Mouse (Mus musculus): Measurements from ENCODE around the gene Slc37a2. TPM values are rescaled to one million over a fixed set of nuclear protein-coding genes. Genes with fewer than 3 reads are reported as not detected.

Slc37a2 gene
- polyA plus RNA-seq, 1 experiment from 2014 or later = 9.8 TPM

DNA sequence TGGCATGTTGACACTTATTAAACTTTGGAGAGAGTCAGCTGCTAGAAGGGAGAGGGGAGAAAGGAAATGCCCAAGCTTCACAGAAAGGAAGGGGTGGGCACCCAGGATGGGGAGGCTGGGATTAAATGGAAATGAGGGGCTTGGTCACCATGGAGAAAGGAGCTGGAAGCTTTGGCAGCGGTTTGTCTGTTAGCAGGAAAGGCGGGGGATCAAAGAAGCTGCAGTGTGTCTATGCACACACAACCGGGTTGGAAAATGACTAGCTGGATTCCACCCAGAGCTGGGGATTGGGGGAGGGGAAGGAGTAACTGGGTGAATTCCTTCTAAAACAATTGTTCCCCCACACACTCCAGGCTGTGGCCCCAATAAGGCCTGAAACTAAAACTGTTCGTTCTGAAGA is 76.6 kb downstream of the Slc37a2 start:
- Histone ChIP-seq H3K4me1 (peaks cover 25% of the 10 kb centered on the region), H3K27ac (replicated peaks) (no peak overlapping the region)
- 32% methylated on average over 4 of the region's 4 CpGs for WGBS

More for the DNA sequence above, 76.6 kb downstream of the Slc37a2 start:
- H3K9me3 ChIP-seq (replicated peaks) = no peaks in the 10 kb centered on the region
- peaks cover 3% of the 10 kb centered on the region; the same call in 1 of the 2 replicates for H3K27me3 ChIP-seq
- no peak overlapping the region for H3K4me3 ChIP-seq (replicated peaks)
- ATAC-seq (ENCODE audit: insufficient number of reproducible peaks, low FRiP score, low TSS enrichment, low read depth) = no peak
- no peak overlapping the region for H3K4me2 ChIP-seq (replicated peaks)
- no peaks in the 10 kb centered on the region for H3K36me3 ChIP-seq
- H3K9ac ChIP-seq = no peak overlapping the region

Other genes with a start within 250 kb of the Slc37a2 start
- gene Pknox2, start 108.3 kb downstream of the Slc37a2 start, polyA plus RNA-seq (2015; fragmentation: Nextera tagmentation; extraction: Ambion mirVana) = 14.0 and 14.1 TPM in 2 replicates
- gene Tmem218, start 47.5 kb downstream of the Slc37a2 start, polyA plus RNA-seq (2015; fragmentation: Nextera tagmentation; extraction: Ambion mirVana) = 12.5 and 14.7 TPM in 2 replicates
- 7.2 and 8.7 TPM in 2 replicates for gene Ccdc15, start 92.7 kb upstream of the Slc37a2 start, polyA plus RNA-seq (2015; fragmentation: Nextera tagmentation; extraction: Ambion mirVana)
- gene Hepacam, start 111.6 kb upstream of the Slc37a2 start, polyA plus RNA-seq (2015; fragmentation: Nextera tagmentation; extraction: Ambion mirVana) = 0.17 and 0.64 TPM in 2 replicates
- 10.6 and 11.9 TPM in 2 replicates for gene Robo4, start 146.2 kb upstream of the Slc37a2 start, polyA plus RNA-seq (2015; fragmentation: Nextera tagmentation; extraction: Ambion mirVana)
- 0.09 and 0.19 TPM in 2 replicates for gene Robo3, start 177.5 kb upstream of the Slc37a2 start, polyA plus RNA-seq (2015; fragmentation: Nextera tagmentation; extraction: Ambion mirVana)
- gene Msantd2, start 233.6 kb upstream of the Slc37a2 start, polyA plus RNA-seq (2015; fragmentation: Nextera tagmentation; extraction: Ambion mirVana) = 20.0 and 24.8 TPM in 2 replicates